Mouse (Mus musculus) liver, postnatal 0 days (tissue): ENCODE results near the gene Cbx4.

Source experiments
- CTCF ChIP-seq: sonication (generic); IDR thresholded peaks from 2 replicates; pipeline ENCODE4 v1.5.1; 2016; ENCODE audit warnings: antibody characterized with exemption, low read depth
- EP300 ChIP-seq: IDR thresholded peaks from 2 replicates; pipeline ENCODE4 v1.6.1; 2016; ENCODE audit warnings: antibody characterized with exemption, low read depth, mild to moderate bottlenecking

GRCm38 (mm10) chr11:119127147-119127546 is 41.1 kb upstream of the Cbx4 start:
- TF ChIP-seq CTCF (no peak), EP300 (no peak)
